Mouse (Mus musculus): Measurements from ENCODE around the gene Glod4. TPM values are rescaled to one million over a fixed set of nuclear protein-coding genes. Genes with fewer than 3 reads are reported as not detected.

Glod4 gene
- total RNA-seq, 2 experiments from 2014 or later = 75.0 to 108 TPM

DNA sequence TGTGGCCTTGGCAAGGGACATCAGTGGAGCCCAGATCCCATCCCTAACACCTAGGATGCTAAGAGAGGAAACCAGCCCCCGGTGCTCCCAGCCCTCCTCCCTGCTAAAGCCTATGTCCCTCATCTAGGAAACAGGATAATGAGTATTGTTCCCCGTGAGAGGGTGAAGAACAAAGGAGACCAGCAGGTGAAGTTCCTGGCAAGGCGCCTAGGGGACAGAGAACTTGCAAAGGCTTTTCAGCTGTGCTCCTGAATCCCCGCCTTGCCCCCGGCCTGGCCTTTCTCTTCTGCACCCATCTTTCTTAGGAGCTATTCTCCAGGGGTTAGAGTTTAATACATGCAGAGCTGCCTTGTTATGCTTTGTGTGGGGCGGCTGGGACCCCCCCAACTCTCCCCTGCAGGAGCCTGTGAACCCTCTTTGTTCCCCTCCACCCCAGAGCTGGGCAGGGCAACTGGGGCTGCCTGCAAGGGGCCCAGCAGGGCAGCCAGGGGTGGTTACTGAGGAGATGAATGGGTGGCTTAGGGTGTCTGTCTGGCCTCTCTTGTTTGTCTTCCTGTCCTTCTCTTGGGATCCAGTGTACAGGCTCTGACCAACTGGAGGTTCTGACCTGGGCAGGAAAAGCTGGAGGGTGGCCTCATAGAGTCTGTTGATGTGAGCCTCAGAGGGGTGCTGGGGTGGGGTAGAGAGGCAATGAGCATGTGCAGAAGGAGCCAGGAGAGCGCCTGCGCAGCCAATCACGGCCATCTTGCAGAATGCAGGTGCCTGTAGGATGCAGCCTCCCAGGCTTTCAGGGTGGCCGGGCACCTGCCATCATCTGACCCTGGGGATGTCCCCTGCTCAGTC lies 16.9 kb upstream of the Glod4 start:
- no peak for DNase-seq (ENCODE audit: low spot score in 2 of 2)

GRCm38 (mm10) chr11:76258511-76258910 lies 15.0 kb upstream of the Glod4 start:
- DNase-seq (ENCODE audit: low spot score in 2 of 2) = no peak

DNA sequence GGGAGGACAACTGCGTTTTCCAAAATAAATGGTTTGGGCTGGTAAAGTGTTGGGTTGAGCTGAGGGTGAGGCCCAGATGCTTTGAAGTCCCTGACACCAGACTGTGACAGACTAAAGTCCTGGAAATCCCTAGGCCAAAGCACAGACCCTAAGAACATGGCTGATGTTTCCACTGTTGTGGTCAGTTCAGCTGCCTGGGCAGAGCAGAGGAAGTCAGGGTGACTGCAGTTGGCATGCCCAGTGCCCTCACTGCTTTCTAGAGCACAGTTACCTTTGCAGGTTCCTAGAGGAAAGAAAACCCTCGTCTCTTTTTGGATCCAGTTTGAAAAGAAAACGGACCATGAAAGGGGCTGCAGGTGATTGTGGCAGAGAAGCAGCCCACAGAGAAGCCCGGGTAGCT lies 13.9 kb upstream of the Glod4 start:
- no peak for DNase-seq (ENCODE audit: low spot score in 2 of 2)

DNA sequence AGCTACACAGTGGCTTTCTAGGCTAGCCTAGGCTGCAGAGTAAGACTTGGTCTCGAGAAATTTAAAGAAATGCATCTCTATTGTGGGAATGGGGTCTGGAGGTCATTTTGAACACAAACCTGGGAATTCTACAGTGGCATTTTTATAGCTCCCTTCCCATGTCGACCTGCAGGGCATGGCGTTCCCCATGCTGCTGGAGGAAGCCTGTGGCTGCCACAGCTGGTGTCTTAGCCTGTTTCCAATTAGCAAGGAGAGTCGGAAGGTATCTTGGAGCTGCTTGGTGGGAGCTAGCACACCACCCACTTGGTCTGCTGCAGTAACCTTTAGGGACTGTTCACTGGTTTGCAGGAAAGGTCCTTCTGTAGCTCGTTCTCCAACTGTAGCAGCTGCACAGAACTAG lies 12.6 kb upstream of the Glod4 start:
- DNase-seq (ENCODE audit: low spot score in 2 of 2) = no peak

GRCm38 (mm10) chr11:76255431-76256001 lies 12.0 kb upstream of the Glod4 start:
- no peak for DNase-seq (ENCODE audit: low spot score in 2 of 2)

- DNase-seq (ENCODE audit: low spot score in 2 of 2) = no peak
Measured at GRCm38 (mm10) chr11:76253918-76254264, 10.4 kb upstream of the Glod4 start.

DNA sequence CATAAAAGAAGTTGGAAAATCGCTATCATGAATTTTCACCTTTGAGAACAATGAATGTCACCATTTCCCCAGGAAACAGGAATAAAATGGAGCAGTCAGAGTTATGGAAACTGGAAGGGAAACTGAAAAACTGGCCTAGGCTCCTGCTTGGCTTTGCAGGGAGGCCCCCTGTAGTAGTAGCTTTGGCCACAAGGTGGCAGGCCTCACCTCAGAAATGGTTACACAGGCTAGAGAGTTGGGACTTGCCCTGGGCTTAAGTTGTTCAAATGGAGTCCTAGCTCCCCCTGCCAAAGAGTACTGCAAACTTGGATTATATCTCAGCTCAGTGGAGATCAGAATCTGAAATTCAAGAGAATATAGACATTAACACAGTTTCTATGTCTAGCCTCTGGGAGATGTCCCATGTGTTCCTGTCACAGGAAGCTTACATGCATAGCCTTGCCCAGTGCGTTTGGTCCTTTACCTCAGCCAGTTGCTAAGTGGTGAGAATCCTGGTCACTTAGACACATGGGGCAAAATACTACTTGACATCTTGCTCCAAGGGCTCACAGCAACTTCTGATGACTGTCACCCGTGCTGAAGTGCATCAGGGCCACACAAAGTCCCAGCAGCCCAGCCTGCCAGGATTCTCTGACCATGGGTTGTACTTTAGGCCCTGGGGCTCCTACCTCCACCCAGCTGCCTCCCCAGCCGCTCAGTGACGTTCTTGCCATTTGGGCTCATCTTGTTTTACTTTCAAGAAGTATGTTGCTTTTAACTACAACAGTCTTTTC lies 9.8 kb upstream of the Glod4 start:
- peak; percentile 85 to 90 for DNase-seq (ENCODE audit: low spot score in 2 of 2)

DNA sequence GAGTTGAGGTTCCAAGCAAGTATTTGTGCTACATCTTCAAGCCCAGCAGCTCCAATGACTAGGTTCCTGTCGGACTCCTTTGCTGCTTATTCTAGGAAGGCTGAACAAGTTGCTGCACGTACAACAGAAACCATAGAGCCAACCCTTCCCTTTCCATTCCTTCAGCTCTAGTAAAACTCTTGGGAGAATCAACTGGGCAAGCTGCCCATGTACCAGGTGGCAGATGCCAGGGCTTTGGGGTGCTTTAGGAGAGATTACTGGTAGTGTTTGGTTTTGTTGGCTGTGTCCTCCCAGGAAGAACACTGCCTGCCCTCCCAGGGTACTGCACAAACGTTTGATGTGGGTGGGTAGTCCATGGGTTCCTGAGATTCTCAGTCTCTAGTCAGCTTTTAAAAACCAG lies 8.5 kb upstream of the Glod4 start:
- DNase-seq (ENCODE audit: low spot score in 2 of 2) = no peak

DNA sequence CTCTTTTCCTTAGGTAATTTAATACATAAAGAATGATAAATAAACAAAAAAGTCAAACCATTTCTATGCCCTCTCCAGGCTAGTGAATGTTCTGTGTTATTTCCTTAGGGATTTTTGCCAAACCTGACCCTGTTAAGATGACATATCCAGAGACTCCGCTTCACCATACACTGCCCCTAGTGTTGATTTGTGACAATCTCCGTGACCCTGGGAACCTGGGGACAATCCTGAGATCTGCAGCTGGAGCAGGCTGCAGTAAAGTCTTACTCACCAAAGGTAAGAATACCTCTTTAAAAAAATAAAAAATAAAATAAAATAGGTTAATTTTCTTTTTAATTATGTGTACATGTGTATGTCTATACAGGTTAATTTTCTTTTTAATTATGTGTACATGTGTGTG lies 3.7 kb upstream of the Glod4 start:
- DNase-seq (ENCODE audit: low spot score in 2 of 2) = no peak

GRCm38 (mm10) chr11:76246439-76246838 lies 2.9 kb upstream of the Glod4 start:
- DNase-seq (ENCODE audit: low spot score in 2 of 2) = no peak

GRCm38 (mm10) chr11:76243811-76244546 lies 454 bp upstream of the Glod4 start:
- no peak for DNase-seq (ENCODE audit: low spot score in 2 of 2)

DNA sequence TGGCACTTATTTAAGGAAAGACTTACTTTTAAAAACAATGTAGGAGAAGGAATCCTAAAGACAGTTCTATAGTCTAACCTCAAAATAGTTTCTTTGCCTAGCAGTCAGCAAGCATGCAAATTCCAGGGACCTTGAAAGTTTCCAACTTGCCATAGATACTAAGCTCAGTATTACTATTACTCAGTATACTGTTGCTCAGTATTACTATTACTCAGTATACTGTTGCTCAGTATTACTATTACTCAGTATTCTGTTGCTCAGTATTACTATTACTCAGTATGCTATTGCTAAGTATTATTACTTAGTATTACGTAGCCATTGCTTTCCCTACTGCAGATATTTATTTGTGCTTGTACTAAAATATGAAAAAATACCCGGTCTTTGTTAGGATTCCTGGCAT lies 3.8 kb downstream of the Glod4 start:
- DNase-seq (ENCODE audit: low spot score in 2 of 2) = no peak

DNA sequence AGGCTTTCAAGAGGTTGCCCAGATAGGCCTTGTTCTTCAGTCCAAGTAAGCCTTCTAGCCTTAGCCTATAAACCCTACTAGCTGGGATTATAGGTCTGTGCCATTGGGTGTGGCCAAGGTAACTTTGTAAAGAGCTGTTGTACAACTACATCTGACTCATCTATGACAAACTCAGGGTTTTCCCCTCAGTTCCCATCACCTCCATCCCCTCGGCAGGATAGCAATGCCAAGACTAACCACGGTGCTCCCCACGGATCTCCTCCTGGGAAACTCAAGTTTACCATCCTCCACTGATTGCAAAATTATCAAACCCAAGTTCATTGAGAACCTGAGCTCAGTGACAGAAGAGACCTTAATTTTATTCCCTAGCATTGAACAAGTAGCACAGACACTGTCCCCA lies 7.4 kb downstream of the Glod4 start:
- no peak for DNase-seq (ENCODE audit: low spot score in 2 of 2)

- no peak for DNase-seq (ENCODE audit: low spot score in 2 of 2)
Measured at GRCm38 (mm10) chr11:76225051-76225450, 18.5 kb downstream of the Glod4 start.

GRCm38 (mm10) chr11:76224631-76225030 lies 18.9 kb downstream of the Glod4 start:
- no peak for DNase-seq (ENCODE audit: low spot score in 2 of 2)

- peak; percentile 95 to 97 for DNase-seq (ENCODE audit: low spot score in 2 of 2)
Measured at GRCm38 (mm10) chr11:76217390-76217800, 26.1 kb downstream of the Glod4 start, which contains the start of the genes Dbil5 and Gemin4. TSS of gene Dbil5 (plus strand) at chr11:76217608. TSS of gene Gemin4 (minus strand) at chr11:76217664.

- DNase-seq (ENCODE audit: low spot score in 2 of 2) = no peak
Measured at GRCm38 (mm10) chr11:76216681-76217389, 26.7 kb downstream of the Glod4 start.

DNA sequence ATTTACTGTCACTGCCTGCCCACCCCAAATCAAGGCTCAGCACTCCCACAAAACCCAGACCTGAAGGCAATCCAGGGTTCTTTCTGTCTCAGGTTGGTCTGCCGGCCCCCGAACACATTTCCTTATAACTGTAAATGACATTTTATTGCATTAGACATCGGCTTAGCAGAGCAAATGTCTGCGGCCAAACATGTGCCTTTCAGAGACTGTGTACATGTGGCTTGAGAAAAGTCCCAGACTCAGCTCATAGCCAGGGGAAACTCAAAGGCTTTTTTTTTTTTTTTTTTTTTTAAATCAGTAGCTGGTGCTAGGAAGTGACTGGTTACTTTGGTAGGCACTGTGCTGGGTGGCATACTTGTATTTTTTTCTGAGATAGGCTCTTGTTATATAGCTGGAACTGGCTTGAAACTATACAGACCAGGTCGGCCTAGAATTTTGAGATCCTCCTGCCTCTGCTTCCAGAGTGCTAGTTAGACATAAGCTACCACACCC lies 27.4 kb downstream of the Glod4 start:
- no peak for DNase-seq (ENCODE audit: low spot score in 2 of 2)

GRCm38 (mm10) chr11:76215011-76215410 lies 28.5 kb downstream of the Glod4 start:
- no peak for DNase-seq (ENCODE audit: low spot score in 2 of 2)

DNA sequence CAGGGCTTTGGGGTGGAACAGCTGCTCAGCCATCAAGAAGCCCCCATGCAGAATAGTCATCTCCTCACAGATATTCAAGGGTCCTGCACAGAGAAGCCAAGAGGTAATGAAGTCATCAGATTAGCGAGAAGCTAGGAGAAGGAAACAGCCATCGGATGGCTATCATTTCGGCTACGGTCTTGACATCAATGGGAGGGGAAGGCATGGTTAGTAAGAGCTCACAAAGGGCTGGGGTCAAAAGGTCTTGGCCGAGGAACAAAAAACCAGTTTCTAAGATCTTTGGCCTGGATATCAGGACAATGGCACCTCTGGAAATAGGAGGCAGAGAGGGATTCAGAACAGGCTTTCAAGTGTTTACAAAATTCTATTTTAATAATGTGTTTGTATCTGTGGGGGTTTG lies 29.7 kb downstream of the Glod4 start:
- DNase-seq (ENCODE audit: low spot score in 2 of 2) = no peak
